Mouse (Mus musculus) frontal cortex, postnatal 14 days (tissue): ENCODE data around the gene Olfr304.
"Not testable (repeated sequence)": the region's sequence is repeated elsewhere in the genome, so short reads cannot be mapped to it uniquely, and the experiment has no call there.

Experiments
- DNase-seq, 2 experiments: peaks; one replicate each; pipeline ENCODE4 v3.0.0; 2022; ENCODE audit warnings: low spot score in 2 of 2

Gene Olfr304

GRCm38 (mm10) chr7:86386558-86386957 lies at the start of gene Olfr304:
Gene Olfr304, minus strand, starts transcription at chr7:86386658.
- no peak for DNase-seq

- no peak for DNase-seq
Observed at GRCm38 (mm10) chr7:86403546-86403945, 17.1 kb upstream of the Olfr304 start, which contains the start of gene Olfr301. Gene Olfr301, plus strand, starts transcription at chr7:86403846.

GRCm38 (mm10) chr7:86397689-86398088 lies 11.2 kb upstream of the Olfr304 start, which contains the start of gene Olfr303:
Gene Olfr303, minus strand, starts transcription at chr7:86397789.
- DNase-seq: no peak

- DNase-seq: no peak
Observed at GRCm38 (mm10) chr7:86385769-86386168, 689 bp downstream of the Olfr304 start.

- DNase-seq: no peak
Observed at GRCm38 (mm10) chr7:86366828-86367227, 19.6 kb downstream of the Olfr304 start, which contains the start of gene Olfr305. Gene Olfr305, minus strand, starts transcription at chr7:86366928.

- not testable (repeated sequence) for DNase-seq
Observed at GRCm38 (mm10) chr7:86346296-86346695, 40.2 kb downstream of the Olfr304 start.

- DNase-seq: no peak
Observed at GRCm38 (mm10) chr7:86344253-86344652, 42.2 kb downstream of the Olfr304 start.

GRCm38 (mm10) chr7:86342881-86343565 lies 43.4 kb downstream of the Olfr304 start:
- DNase-seq: no peak

GRCm38 (mm10) chr7:86337486-86337885 lies 49.0 kb downstream of the Olfr304 start, which contains the start of gene Olfr307:
Gene Olfr307, minus strand, starts transcription at chr7:86337586.
- DNase-seq: no peak
